Mouse (Mus musculus) CD4-positive, CD25-positive, alpha-beta regulatory T cell, adult 2 months (primary cell): ENCODE results near the gene Itsn1.

Experiments used
- DNase-seq: peaks from one replicate; pipeline ENCODE4 v3.0.0-alpha.2; 2012; ENCODE audit warnings: low read depth, low spot score

Gene Itsn1

DNA sequence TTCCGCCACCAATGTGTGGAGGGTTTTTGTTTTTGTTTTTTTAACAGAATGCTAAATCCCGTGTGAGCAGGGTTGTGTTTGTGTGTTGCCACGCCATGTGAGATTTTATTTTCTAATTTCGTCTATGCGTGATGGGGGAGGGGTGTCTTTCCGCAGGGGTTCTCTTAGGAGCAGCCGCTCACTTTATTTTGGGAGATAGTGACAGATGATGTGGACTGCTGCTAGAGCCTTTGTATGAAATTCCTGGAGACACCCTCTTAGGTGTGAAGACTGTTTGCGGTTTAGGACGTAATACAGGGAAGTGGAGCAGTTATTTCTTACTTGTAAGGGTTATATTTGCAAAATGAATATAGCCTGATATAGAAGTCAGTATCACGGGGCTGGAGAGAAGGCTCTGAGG, 176.9 kb downstream of the Itsn1 start:
- no peak for DNase-seq

GRCm38 (mm10) chr16:91906672-91907071, 177.6 kb downstream of the Itsn1 start:
- no peak for DNase-seq

- no peak for DNase-seq
These were observed 178.1 kb downstream of the Itsn1 start for GRCm38 (mm10) chr16:91907158-91907557.

DNA sequence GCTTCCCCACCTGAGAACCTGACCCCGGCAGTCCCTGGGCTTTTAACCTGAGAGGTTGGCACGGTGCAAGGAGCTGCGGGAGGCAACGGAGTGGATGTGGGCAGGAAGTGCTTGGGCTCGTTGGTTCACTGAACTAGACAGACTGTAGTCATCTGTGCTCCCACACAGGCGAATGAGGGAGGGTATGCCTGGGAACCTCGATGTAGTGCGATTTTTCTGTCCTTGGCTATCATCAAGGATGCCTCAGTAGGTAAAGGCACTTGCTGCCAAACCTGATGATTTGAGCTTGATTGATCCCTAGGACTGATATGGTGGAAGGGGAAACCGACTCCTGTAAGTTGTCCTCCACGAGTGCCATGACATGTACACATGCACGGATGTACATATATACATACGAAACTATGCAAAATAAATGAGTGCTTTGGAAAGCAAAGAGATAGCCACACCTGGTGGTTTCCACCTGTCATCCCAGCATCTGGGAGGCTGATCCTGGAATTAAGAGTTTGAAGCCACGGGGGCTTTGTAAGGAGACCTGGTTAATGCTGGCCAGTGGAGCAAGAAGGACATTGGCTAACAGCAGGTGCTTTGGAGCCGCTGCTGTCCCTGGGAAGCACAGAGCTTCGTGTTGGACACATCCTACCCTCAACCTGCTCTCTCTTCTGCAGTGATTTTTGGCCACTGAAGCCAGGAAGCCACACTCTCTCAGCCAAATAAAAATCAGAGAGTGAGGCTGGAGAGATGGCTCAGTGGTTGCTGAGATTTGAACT, 180.7 kb downstream of the Itsn1 start:
- no peak for DNase-seq

- peak; percentile 89 for DNase-seq
These were observed 188.6 kb downstream of the Itsn1 start for GRCm38 (mm10) chr16:91917631-91918096.

GRCm38 (mm10) chr16:91918461-91918860, 189.4 kb downstream of the Itsn1 start:
- DNase-seq, result no peak

- no peak for DNase-seq
These were observed 190.0 kb downstream of the Itsn1 start for GRCm38 (mm10) chr16:91919056-91919455.

- DNase-seq, result no peak
These were observed 192.3 kb downstream of the Itsn1 start for GRCm38 (mm10) chr16:91921340-91921739.

- DNase-seq, result no peak
These were observed 193.9 kb downstream of the Itsn1 start for GRCm38 (mm10) chr16:91922939-91923338.

GRCm38 (mm10) chr16:91924426-91924825, 195.3 kb downstream of the Itsn1 start:
- no peak for DNase-seq

GRCm38 (mm10) chr16:91927911-91928630, 199.0 kb downstream of the Itsn1 start:
- DNase-seq, result no peak

DNA sequence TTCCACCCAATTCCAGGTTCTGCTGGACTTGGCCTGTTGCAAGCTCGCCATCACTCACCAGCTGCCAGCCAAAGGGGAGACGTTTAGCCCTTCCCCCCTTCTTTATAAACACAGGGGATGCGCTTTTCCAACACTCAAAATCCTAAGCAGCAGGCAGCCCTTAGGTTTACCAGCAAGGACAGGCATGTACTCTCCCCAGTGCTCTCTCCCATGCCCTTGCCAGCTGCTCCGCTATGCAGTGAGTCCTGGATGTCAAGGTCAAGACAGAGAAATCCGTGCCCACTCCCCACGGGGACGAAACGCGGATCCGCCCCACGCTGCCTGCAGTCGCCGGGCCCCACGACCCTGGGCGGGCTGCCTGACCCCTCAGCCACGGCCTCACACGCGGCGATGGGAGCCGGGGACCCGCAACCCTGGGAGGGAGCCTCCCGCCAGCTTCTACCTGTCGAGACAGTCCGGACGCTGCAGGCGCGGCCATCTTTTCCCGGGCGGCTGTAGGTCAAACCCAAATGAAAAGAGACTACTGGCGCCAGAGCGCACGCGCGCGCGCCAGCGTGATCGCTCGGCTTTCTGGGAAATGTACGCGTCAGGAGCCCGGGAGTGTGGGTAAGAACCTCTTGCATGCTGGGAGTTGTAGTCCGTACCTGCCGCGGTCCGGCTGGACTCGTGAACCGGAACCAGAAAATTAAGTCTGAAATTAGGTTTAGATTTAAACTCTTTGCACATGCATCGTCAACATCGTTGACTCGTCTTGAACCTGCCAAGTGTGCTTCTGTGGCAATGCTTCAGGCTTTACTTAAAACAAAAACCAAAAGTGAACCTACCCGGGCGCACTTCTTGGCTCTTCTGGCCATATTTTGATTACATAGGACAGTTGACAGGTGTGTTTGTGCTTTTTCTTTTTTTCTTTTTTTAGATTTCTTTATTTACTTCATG, 202.3 kb downstream of the Itsn1 start:
- DNase-seq, result peak; percentile 96

DNA sequence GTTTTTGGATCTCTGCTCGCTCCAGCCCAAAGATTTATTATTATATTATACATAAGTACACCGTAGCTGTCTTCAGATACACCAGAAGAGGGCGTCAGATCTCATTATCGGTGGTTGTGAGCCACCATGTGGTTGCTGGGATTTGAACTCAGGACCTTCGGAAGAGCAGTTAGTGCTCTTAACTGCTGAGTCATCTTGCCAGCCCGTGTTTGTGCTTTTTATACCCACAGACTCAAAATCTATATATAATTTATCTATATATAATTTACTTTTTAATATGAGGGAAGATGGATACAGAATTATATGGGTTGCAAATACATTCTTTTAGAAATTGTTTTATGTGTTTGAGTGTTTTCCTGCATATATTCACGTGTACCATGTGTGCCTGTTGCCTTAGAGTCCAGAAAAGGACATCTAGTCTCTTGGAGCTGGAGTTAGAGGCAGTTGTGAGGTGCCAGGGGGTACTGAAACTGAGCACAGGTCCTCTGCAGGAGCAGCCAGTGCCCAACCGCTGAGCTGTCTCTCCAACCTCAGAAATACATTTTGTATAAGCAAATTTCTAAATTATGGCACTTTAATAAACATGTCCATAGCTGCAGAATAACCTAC, 203.1 kb downstream of the Itsn1 start:
- DNase-seq, result no peak

DNA sequence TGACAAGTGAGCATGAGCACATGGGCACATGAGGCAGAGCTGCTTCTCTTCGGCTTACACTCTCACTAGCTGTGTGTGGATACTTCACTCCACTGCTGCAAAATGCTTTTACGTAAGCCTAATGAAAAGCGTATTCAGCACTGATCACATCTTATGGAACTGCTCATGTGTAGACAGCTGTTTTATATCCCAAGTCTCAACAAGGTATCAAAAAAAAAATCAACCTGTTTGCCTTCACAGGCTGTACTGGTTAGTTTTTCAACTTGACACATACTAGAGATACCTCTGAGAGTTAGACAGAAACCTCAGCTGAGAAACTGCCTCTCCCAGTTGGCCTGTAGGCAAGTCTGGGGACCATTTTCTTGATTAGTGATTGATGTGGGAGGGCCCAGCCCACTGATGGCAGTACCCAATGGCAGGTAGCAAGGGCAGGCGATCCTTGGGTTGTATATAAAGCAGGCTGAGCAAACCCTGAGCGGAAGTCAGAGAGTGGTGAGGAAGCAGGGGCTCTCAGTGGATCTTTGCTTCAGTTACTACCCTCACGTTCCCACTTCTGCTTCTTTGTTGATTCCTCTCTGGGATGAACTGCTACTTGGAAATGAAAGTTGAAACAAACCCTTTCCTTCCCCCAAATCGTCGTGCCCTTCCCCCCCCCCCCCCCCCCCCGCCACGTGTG, 203.9 kb downstream of the Itsn1 start:
- peak; percentile 61 for DNase-seq

DNA sequence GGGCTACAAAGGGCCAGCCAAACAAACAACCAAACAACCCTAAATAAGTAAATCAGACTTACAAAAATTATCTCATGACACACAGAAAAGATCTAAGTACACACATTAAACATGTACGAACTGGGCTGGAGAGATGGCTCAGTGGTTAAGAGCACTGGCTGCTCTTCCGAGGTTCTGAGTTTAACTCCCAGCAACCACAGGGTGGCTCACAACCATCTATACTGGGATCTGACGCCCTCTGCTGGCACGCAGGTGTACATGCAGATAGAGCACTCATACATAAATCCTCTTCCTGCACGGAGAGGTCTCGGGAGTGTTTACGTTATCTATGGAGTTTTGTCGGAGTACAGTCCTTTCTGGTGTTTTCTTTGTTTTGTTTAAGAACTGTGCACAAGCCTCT, 206.0 kb downstream of the Itsn1 start:
- peak; percentile 80 for DNase-seq

DNA sequence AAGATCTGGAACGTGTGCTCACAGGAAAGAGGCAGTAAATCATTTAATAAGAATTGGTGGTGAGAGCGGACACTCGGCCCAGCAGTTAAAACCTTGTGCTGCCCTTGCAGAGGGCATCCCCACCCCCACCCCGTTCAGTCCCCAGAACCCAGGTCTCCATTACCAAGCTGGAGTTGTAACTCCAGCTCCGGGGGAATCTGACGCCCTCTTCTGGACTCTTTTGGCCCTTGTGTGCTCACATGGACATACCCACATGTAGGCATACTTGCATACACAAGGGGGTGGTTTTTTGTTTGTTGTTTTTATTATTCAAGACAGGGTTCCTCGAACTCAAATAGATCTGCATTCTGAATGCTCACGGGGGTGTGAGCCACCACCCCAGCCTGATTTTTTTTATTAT, 206.6 kb downstream of the Itsn1 start:
- peak; percentile 24 for DNase-seq

DNA sequence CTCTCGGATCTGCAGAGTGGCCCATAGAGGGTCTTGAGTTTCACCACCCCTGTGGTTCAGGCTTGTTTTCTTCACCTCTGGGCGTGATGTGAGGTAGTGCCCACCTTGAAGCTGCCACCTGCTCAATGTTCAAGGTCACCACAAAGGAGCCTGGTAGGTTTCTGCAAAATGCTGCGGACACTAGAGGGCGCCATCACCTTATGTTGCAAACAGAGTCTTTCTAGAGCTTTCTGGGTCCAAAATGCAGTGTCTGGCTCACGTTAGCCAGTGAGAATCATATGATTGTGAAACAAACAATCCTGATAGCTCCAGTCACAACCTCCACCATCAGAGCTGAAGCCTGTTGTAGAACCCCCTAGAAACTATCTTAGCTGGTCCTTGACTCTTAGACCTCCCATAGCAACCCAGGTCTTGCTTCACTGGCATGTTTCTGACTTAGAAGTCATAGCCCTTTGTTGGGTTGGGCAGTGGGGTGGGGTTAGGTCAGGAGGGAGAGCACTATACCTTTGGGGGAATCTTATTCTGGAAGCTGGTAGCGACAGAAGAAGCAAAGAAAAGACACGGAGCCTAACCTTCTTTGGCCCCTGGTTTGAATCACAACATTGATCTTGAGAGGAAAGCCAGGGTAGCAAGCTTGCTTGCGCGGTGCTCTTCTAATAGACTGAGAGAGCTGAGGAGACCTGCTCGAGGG, 207.4 kb downstream of the Itsn1 start:
- DNase-seq, result peak; percentile 92

- no peak for DNase-seq
These were observed 208.2 kb downstream of the Itsn1 start for GRCm38 (mm10) chr16:91937281-91937680.

DNA sequence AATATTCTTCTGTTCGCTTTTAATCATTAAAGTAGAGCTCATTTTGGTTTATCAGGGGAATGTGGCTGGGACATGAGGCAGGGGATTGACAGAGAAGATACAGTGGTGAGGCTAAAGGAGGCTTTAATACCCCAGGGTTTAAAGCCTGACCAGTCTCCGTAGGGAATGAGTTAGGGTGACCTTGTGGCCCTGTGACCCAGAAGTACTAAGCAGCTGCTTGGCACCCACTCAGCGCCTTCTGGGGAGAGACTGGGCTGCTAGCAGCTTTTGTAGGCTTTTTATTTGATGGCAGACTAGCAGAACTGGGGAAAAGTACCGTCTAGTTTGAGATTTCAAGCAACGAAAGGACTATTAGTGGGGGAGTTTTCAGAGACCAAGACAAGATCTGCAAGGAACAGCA, 209.1 kb downstream of the Itsn1 start:
- no peak for DNase-seq

DNA sequence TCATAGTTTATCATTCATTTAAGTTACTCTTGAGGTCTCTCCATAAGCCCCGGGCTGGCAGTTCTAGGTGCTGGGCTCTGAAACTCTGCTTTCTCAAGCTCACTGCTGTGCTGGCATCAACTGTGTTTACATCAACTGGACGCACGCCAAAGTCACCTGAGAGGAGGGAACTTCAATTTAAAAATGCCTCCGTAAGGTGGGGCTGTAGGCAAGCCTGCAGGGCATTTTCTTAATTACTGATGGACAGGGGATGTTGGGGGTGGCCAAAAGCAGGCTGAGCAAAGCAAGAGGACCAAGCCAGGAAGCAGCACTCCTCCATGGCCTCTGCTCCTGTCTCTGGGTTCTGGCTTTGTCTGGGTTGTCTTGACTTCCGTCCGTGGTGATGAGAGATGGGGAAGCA, 211.6 kb downstream of the Itsn1 start:
- DNase-seq, result no peak
